Mouse (Mus musculus): ENCODE measurements around the gene Rgs3.

Gene Rgs3

GRCm38 (mm10) chr4:62742885-62743760 lies 183.5 kb downstream of the Rgs3 start:
- DNase-seq (ENCODE audit: low read depth, low spot score): no peak

GRCm38 (mm10) chr4:62744534-62744956 lies 184.9 kb downstream of the Rgs3 start:
- DNase-seq (ENCODE audit: low read depth, low spot score): no peak

DNA sequence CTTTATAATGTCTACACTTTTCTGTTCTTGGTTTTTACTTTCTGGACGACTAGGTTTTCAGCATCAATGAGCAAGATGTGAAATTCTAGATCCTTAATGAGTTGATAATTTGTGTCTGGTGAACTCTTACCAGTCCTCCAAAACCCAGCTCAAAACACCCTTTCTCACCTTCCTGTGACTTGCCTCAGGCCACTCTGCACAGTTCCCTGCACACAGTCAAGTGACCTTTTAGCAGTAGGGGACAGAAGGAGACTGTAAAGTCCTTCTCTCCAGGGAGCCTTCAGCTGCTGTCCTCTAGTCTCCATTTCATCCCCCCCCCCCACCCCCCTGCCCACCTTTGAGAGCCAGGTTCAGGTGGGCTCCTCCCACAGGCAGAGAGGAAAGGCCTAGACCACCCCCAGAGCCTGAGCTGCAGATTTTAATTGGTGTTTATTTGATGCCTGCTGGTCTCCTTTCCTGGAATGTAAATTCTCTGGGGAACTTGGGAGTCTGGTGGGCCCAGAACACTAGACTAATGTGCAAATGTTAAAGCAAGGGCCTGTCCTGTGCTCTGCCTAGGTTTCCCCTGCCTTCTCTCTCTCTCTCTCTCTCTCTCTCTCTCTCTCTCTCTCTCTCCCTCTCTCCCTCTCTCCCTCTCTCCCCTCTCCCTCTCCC lies 185.5 kb downstream of the Rgs3 start:
- no peak for DNase-seq (ENCODE audit: low read depth, low spot score)

Measured in ES-CJ7 (cell line).